Mouse (Mus musculus): Measurements from ENCODE around the gene Dnaic1. TPM values are rescaled to one million over a fixed set of nuclear protein-coding genes. Genes with fewer than 3 reads are reported as not detected.
A peak's percentile ranks its signal among the peaks of the same experiment; 100 is the strongest.

Gene Dnaic1
- polyA plus RNA-seq, 1 experiment from 2014 or later = 1.1 TPM

- H3K9ac ChIP-seq (ENCODE audit: low read length) = no peak overlapping the region
- no peak overlapping the region for H3K4me3 ChIP-seq (ENCODE audit: low read depth, low read length)
- ATAC-seq (ENCODE audit: insufficient number of reproducible peaks, low FRiP score, low TSS enrichment, low read depth) = no peak
- H3K9me3 ChIP-seq (ENCODE audit: control insufficient read depth, low read length) = no peaks in the 10 kb centered on the region
- no peaks in the 10 kb centered on the region for H3K36me3 ChIP-seq (ENCODE audit: control insufficient read depth, insufficient read depth, low read length)
- no peak overlapping the region for H3K4me2 ChIP-seq (ENCODE audit: low read depth, severe bottlenecking)
- DNase-seq (ENCODE audit: low spot score) = no peak
- H3K27ac ChIP-seq (replicated peaks; ENCODE audit: low read depth, low read length) = no peak overlapping the region
- no peaks in the 10 kb centered on the region for H3K27me3 ChIP-seq (ENCODE audit: control insufficient read depth, insufficient read depth, low read length)
- H3K4me1 ChIP-seq (ENCODE audit: control insufficient read depth, insufficient read depth, low read length) = peaks cover 12% of the 10 kb centered on the region; the same call in 1 of the 2 replicates
- 63% methylated on average over 5 of the region's 5 CpGs for WGBS
These were observed 13.1 kb upstream of the Dnaic1 start for GRCm38 (mm10) chr4:41556311-41556953.

- no peak for ATAC-seq (ENCODE audit: insufficient number of reproducible peaks, low FRiP score, low TSS enrichment, low read depth)
- Histone ChIP-seq H3K27ac (replicated peaks; ENCODE audit: low read depth, low read length) (no peak overlapping the region), H3K4me3 (ENCODE audit: low read depth, low read length) (no peak overlapping the region), H3K4me2 (ENCODE audit: low read depth, severe bottlenecking) (no peak overlapping the region), H3K9me3 (ENCODE audit: control insufficient read depth, low read length) (no peaks in the 10 kb centered on the region), H3K4me1 (ENCODE audit: control insufficient read depth, insufficient read depth, low read length) (peaks cover 12% of the 10 kb centered on the region; the same call in 1 of the 2 replicates), H3K27me3 (ENCODE audit: control insufficient read depth, insufficient read depth, low read length) (no peaks in the 10 kb centered on the region), H3K36me3 (ENCODE audit: control insufficient read depth, insufficient read depth, low read length) (no peaks in the 10 kb centered on the region), H3K9ac (ENCODE audit: low read length) (no peak overlapping the region)
- DNase-seq (ENCODE audit: low spot score) = no peak
- 74% methylated on average over 3 of the region's 3 CpGs for WGBS
These were observed 12.5 kb upstream of the Dnaic1 start for GRCm38 (mm10) chr4:41557092-41557491.

- ATAC-seq (ENCODE audit: insufficient number of reproducible peaks, low FRiP score, low TSS enrichment, low read depth) (no peak), DNase-seq (ENCODE audit: low spot score) (no peak)
- no peaks in the 10 kb centered on the region for H3K36me3 ChIP-seq (ENCODE audit: control insufficient read depth, insufficient read depth, low read length)
- H3K27ac ChIP-seq (replicated peaks; ENCODE audit: low read depth, low read length) = no peak overlapping the region
- 82% methylated on average over 5 of the region's 5 CpGs for WGBS
- H3K4me1 ChIP-seq (ENCODE audit: control insufficient read depth, insufficient read depth, low read length) = 0 out of 2 replicates have a peak, but pooled peaks cover 2% of the 10 kb centered on the region
- no peaks in the 10 kb centered on the region for H3K9me3 ChIP-seq (ENCODE audit: control insufficient read depth, low read length)
- no peak overlapping the region for H3K4me2 ChIP-seq (ENCODE audit: low read depth, severe bottlenecking)
- no peak overlapping the region for H3K4me3 ChIP-seq (ENCODE audit: low read depth, low read length)
- no peak overlapping the region for H3K9ac ChIP-seq (ENCODE audit: low read length)
- peaks cover 9% of the 10 kb centered on the region; the same call in 1 of the 2 replicates for H3K27me3 ChIP-seq (ENCODE audit: control insufficient read depth, insufficient read depth, low read length)
These were observed 6.3 kb upstream of the Dnaic1 start for GRCm38 (mm10) chr4:41563297-41563696.

GRCm38 (mm10) chr4:41566123-41566522 is 3.5 kb upstream of the Dnaic1 start:
- 14% methylated on average over 3 of the region's 3 CpGs for WGBS
- no peak overlapping the region for H3K27ac ChIP-seq (replicated peaks; ENCODE audit: low read depth, low read length)
- no peaks in the 10 kb centered on the region for H3K9me3 ChIP-seq (ENCODE audit: control insufficient read depth, low read length)
- no peak overlapping the region for H3K4me3 ChIP-seq (ENCODE audit: low read depth, low read length)
- no peak overlapping the region for H3K9ac ChIP-seq (ENCODE audit: low read length)
- ATAC-seq (ENCODE audit: insufficient number of reproducible peaks, low FRiP score, low TSS enrichment, low read depth) (no peak), DNase-seq (ENCODE audit: low spot score) (no peak)
- H3K36me3 ChIP-seq (ENCODE audit: control insufficient read depth, insufficient read depth, low read length) = no peaks in the 10 kb centered on the region
- peaks cover 13% of the 10 kb centered on the region; the same call in 1 of the 2 replicates for H3K4me1 ChIP-seq (ENCODE audit: control insufficient read depth, insufficient read depth, low read length)
- peaks cover 13% of the 10 kb centered on the region for H3K27me3 ChIP-seq (ENCODE audit: control insufficient read depth, insufficient read depth, low read length)
- no peak overlapping the region for H3K4me2 ChIP-seq (ENCODE audit: low read depth, severe bottlenecking)

- H3K36me3 ChIP-seq (ENCODE audit: control insufficient read depth, insufficient read depth, low read length) = no peaks in the 10 kb centered on the region
- peaks cover 13% of the 10 kb centered on the region for H3K27me3 ChIP-seq (ENCODE audit: control insufficient read depth, insufficient read depth, low read length)
- WGBS = 6% methylated on average over 19 of the region's 19 CpGs
- DNase-seq (ENCODE audit: low spot score) (no peak), ATAC-seq (ENCODE audit: insufficient number of reproducible peaks, low FRiP score, low TSS enrichment, low read depth) (no peak)
- peak overlapping the region; percentile 68 for H3K4me3 ChIP-seq (ENCODE audit: low read depth, low read length)
- no peaks in the 10 kb centered on the region for H3K9me3 ChIP-seq (ENCODE audit: control insufficient read depth, low read length)
- peak overlapping the region; percentile 45; the same call in 1 of the 2 replicates for H3K9ac ChIP-seq (ENCODE audit: low read length)
- peaks cover 13% of the 10 kb centered on the region; the same call in 1 of the 2 replicates for H3K4me1 ChIP-seq (ENCODE audit: control insufficient read depth, insufficient read depth, low read length)
- H3K4me2 ChIP-seq (ENCODE audit: low read depth, severe bottlenecking) = peak overlapping the region; percentile 95; the same call in 1 of the 2 replicates
- H3K27ac ChIP-seq (replicated peaks; ENCODE audit: low read depth, low read length) = no peak overlapping the region
These were observed 1.3 kb upstream of the Dnaic1 start for GRCm38 (mm10) chr4:41568239-41568638.

- under 1% methylated on average over 58 of the region's 58 CpGs for WGBS
- no peak overlapping the region for H3K27ac ChIP-seq (replicated peaks; ENCODE audit: low read depth, low read length)
- H3K27me3 ChIP-seq (ENCODE audit: control insufficient read depth, insufficient read depth, low read length) = peaks cover 13% of the 10 kb centered on the region
- peaks cover 13% of the 10 kb centered on the region; the same call in 1 of the 2 replicates for H3K4me1 ChIP-seq (ENCODE audit: control insufficient read depth, insufficient read depth, low read length)
- H3K36me3 ChIP-seq (ENCODE audit: control insufficient read depth, insufficient read depth, low read length) = no peaks in the 10 kb centered on the region
- peak overlapping the region; percentile 45 for H3K9ac ChIP-seq (ENCODE audit: low read length)
- peak overlapping the region; percentile 68 for H3K4me3 ChIP-seq (ENCODE audit: low read depth, low read length)
- DNase-seq (ENCODE audit: low spot score) (no peak), ATAC-seq (ENCODE audit: insufficient number of reproducible peaks, low FRiP score, low TSS enrichment, low read depth) (peak; percentile 56; the same call in 1 of the 2 replicates)
- H3K9me3 ChIP-seq (ENCODE audit: control insufficient read depth, low read length) = no peaks in the 10 kb centered on the region
- peak overlapping the region; percentile 95 for H3K4me2 ChIP-seq (ENCODE audit: low read depth, severe bottlenecking)
These were observed 729 bp upstream of the Dnaic1 start for GRCm38 (mm10) chr4:41568682-41569410.

- peaks cover 13% of the 10 kb centered on the region; the same call in 1 of the 2 replicates for H3K4me1 ChIP-seq (ENCODE audit: control insufficient read depth, insufficient read depth, low read length)
- DNase-seq (ENCODE audit: low spot score) = no peak
- ATAC-seq (ENCODE audit: insufficient number of reproducible peaks, low FRiP score, low TSS enrichment, low read depth) = no peak
- no peak overlapping the region for H3K27ac ChIP-seq (replicated peaks; ENCODE audit: low read depth, low read length)
- H3K27me3 ChIP-seq (ENCODE audit: control insufficient read depth, insufficient read depth, low read length) = peaks cover 13% of the 10 kb centered on the region
- no peak overlapping the region for H3K4me3 ChIP-seq (ENCODE audit: low read depth, low read length)
- no peak overlapping the region for H3K4me2 ChIP-seq (ENCODE audit: low read depth, severe bottlenecking)
- H3K36me3 ChIP-seq (ENCODE audit: control insufficient read depth, insufficient read depth, low read length) = no peaks in the 10 kb centered on the region
- no peaks in the 10 kb centered on the region for H3K9me3 ChIP-seq (ENCODE audit: control insufficient read depth, low read length)
- H3K9ac ChIP-seq (ENCODE audit: low read length) = no peak overlapping the region
- 26% methylated on average over 5 of the region's 5 CpGs for WGBS
These were observed 1.9 kb downstream of the Dnaic1 start for GRCm38 (mm10) chr4:41571490-41571889.

- H3K4me2 ChIP-seq (ENCODE audit: low read depth, severe bottlenecking) = no peak overlapping the region
- peaks cover 9% of the 10 kb centered on the region; the same call in 1 of the 2 replicates for H3K4me1 ChIP-seq (ENCODE audit: control insufficient read depth, insufficient read depth, low read length)
- 61% methylated on average over 4 of the region's 4 CpGs for WGBS
- no peak overlapping the region for H3K27ac ChIP-seq (replicated peaks; ENCODE audit: low read depth, low read length)
- no peaks in the 10 kb centered on the region for H3K9me3 ChIP-seq (ENCODE audit: control insufficient read depth, low read length)
- H3K9ac ChIP-seq (ENCODE audit: low read length) = no peak overlapping the region
- peaks cover 2% of the 10 kb centered on the region for H3K27me3 ChIP-seq (ENCODE audit: control insufficient read depth, insufficient read depth, low read length)
- no peak for ATAC-seq (ENCODE audit: insufficient number of reproducible peaks, low FRiP score, low TSS enrichment, low read depth)
- DNase-seq (ENCODE audit: low spot score) = no peak
- H3K36me3 ChIP-seq (ENCODE audit: control insufficient read depth, insufficient read depth, low read length) = no peaks in the 10 kb centered on the region
- H3K4me3 ChIP-seq (ENCODE audit: low read depth, low read length) = no peak overlapping the region
These were observed 3.9 kb downstream of the Dnaic1 start for GRCm38 (mm10) chr4:41573492-41573891.

Measured in limb, embryonic 11.5 days (tissue).